Mouse (Mus musculus): ENCODE measurements around the gene Pcdh20. TPM values are rescaled to one million over a fixed set of nuclear protein-coding genes. Genes with fewer than 3 reads are reported as not detected.

Gene Pcdh20
- total RNA-seq (2023), result not detected

GRCm38 (mm10) chr14:88470495-88471434, at the start of gene Pcdh20:
Pcdh20 (minus strand) TSS chr14:88471396.

